Mouse (Mus musculus) right cerebral cortex, adult 2 months (tissue): Measurements from ENCODE around the gene Ccin.

Experiments
- DNase-seq, 2 experiments: peaks; one replicate each; pipeline ENCODE4 v3.0.0; 2021 to 2022; ENCODE audit warnings: low spot score in 2 of 2

Gene Ccin

DNA sequence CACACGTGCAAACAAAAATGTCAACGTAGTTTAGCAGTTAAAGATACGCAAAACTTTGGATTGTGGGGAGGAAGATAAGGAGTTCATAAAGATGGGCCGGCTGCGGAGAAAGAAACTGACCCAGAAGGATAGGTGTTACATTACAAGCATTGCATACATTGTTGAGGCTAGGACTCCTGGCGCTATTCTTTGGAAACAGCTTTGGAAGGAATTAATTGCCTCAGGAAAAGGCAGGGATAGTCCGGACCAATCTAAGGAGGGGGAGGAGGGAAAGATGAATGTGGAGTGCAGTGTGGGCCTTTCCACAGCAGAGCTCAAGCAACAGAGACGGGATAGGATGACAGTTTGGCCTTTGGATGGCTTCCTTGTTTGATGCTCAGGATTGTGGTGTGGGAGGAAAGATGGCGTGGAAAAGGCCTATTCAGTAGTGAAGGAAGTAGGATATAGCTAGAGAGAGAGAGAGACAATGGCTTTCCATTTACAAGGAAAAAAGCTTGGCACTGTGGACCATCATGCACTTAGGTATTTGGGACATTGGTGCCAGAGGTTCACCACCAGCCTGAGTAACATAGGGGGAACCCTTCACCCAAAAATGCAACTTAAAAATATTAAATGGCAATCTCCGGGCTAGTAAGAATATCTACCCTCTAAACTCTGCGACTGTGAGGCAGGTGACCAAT lies 30.2 kb downstream of the Ccin start:
- peak in 1 of 2 experiments; percentile 1 for DNase-seq

DNA sequence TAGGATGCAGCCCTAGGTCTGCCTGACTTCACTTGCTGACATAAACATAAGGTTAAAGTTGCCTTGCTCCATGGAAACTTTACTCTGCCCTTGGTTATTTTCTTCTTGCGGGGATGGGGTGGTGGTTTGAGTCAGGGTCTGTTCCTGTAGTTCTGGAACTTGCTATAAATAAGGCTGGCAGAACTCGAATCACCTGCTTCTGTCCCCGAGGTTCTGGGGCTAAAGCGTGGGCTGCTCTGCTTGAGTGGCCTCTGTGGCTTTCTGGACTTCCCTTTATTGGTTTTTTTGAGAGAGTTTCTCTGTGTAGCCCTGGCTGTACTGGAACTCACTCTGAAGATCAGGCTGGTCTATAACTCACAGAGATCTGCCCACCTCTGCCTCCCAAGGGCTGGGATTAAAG lies 32.8 kb downstream of the Ccin start:
- peak in 1 of 2 experiments; percentile 1 for DNase-seq

DNA sequence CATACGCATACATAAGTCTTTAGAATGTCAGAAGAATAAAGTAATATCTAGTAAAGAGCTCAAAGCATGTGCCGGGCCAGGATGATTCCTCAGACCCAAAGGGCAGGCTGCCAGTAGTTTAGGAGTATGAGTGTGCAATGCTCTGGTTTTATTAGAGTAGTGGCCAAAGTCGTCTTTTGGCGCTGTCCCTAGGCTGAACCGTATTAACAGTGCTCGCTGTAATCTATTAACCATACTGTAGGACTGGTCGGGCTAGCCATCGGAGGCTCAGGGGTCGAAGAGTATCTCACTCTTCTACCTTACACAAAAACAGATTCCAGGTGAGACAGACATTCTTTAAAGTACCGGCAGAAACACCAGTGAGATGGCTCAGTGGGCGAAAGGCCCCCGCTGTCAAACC lies 33.5 kb downstream of the Ccin start:
- no peak for DNase-seq

DNA sequence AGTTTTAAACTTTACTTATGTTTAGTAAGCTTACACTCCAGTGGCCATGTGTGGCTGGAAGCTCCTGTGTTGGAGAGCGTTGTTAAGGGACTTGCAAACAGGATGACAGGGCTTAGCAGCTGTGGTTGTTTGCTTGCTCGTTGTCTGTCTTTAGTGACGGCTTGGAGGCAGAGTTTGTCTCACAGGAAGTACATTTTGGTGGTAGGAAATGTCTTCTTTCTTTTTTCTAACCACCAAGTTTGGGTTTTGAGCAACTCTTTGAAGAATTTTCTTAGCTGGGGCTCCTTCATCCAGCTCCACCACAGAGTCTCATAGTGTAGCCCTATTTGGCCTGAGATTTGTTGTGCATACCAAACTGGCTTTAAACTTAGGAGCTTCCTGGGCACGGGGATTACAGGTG lies 39.0 kb downstream of the Ccin start:
- DNase-seq, result peak in 1 of 2 experiments; percentile 1

DNA sequence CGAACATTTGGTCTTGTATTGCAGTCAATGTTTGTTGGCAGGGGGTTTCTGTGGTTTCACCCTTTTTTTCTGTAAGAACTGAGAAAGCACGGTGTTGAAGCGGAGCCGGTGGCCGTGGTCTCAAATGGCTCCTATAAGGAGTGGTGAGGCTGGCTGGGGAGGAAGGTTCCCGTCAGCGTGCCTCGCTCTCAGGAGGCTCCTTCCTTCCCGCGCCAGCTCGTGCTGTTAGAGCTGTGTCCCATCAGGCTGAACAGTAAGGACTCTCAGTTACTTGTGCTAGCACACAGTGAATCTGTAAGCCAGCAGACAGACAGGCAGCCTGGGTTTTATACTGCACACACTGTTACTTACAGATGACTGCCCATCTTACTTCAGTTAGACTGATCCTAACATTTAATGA lies 39.5 kb downstream of the Ccin start:
- peak in 1 of 2 experiments; percentile 1 for DNase-seq

DNA sequence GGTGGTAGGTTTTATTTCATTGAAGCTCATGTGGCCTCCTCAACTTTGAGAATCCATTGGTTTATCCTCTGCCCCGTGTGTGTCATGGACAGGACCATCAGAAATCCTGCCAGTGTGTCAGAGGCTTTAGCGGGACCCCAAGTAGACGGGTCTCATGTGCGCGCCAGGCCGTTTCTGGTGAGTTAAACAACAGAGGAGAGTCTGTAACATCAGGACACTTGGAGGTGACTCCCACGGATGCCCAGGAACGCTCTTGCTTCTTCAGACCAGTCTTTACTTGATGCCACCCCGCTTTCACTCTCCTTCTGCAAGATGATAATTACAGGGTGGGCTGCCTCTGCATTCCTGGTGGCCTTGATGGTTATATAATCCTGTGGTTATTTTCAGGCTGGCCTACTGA lies 40.4 kb downstream of the Ccin start:
- peak in 1 of 2 experiments; percentile 4 for DNase-seq

DNA sequence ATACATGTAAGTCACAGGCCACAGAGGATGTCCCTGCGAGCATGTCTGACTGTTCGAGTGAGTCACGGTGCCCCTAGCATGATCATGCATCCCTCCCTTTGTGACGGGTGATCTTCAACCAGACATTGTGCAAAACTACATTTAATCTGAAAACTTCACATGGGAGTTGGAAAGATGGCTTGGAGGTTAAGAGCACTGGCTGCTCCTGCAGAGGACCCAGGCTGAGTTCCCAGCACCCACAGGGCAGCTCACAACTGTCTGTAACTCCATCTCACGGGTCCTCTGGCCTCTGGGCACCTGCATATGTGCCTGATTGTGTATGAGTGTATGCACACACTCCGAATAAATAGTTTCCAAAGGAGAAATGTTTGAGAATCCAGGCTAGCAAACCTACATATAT lies 41.0 kb downstream of the Ccin start:
- no peak for DNase-seq

DNA sequence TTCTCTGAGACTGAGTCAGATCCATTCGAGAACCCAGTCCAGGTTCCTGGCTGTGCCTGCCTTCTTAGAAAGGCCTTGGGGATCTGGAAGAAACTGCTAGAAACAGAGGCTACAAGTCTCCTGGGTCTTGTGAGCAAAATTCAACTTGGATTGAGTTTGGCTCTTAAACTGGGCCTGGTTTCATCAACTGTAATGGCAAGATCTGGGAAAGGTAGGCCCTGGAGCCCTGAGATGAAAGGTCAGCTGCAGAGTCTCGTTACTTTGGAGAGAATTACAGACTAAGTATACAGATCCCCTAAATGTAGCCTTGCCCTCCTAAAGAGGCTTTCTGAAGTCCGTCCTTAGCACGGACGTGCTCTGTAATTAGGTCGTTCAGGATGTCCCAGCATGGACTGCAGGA lies 42.3 kb downstream of the Ccin start:
- DNase-seq, result no peak

DNA sequence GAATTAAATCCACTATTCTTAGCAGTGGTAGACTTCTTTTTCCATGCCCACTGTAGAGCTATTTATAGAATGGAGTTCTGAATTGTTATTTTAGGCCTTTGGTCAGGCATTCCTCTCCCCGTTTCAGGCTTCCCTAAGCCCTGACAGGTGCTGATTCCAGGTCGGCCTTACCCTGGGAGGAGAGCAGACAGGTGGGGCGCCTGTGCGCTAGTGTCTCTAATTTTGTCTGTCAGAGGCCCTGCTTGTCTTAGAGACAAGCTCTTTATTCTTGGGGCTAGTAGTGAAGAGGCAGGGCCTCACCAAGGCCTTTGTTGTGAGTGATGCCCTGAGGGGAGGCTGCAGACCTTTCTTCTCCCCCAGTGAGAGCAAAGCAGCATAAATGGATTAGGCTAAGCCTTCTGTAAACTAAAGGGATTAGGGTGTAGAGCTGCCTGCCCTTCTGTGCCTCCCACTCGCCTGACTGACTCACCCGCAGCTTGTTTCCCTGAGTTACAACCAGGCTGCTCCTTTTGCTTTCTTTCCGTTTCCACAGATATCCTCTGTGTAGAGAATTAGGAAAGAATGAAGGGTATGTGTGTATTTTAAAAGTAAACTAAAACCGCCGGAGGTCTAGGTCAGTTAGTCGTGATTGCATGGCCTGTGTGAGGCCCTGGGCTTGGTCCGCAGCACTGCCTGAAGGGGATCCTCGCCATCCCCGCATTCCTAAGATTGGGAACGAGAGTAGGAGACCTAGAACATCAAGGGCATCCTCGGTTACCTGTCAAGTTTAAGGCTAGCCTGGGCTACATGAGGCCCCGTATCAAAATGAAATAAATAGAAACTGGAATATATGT lies 45.2 kb downstream of the Ccin start:
- DNase-seq, result peak; percentile 68 to 70

DNA sequence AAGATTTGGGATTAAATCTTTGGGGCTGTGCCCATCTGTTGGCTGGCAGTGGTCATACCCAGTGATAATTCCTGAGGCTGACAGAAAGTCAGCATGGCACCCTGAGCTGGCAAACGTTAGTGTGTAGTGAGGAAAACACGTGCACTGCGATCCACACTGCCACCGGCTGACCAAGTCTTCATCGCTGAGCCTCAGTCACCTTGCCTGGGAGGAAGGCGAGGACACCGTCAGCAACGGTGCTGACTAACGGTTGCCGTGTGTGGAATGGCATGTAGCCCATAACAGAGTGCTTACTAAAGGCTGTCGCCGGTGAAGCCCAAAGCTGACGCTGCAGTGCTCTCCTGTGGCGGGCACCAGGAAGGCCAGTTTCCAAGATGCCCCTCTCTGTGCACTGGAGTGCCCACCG lies 46.4 kb downstream of the Ccin start:
- DNase-seq, result no peak

DNA sequence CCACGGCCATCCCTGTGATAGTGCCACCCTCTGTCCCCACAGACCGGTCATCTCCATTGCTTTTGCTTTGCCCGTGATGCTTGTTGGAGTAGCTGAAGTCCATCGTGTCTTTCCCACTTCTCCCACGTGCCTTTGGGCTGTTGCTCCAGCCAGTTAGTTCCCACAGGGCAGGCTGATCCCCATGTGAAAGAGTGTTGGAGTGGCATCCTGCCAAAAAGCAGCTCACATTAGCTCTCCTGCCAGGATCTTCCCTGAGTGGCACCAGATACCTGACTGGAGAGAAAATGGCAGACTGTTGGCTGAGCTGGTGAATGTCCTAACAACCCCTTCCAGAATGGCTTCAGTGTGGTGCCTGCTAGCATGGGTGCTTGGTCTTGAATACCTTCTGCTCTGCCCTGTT lies 48.2 kb downstream of the Ccin start:
- no peak for DNase-seq
